Mouse (Mus musculus) liver, embryonic 14.5 days (tissue): ENCODE results near the gene Dusp7. TPM values are rescaled to one million over a fixed set of nuclear protein-coding genes. Genes with fewer than 3 reads are reported as not detected.

Experiments used
- ATAC-seq: fragments of 200-750 bp; cut with Nextera tagmentation; 2 replicates; pipeline ENCODE4 v1.8.0; 2017; ENCODE audit warnings: moderate number of reproducible peaks, mild to moderate bottlenecking, moderate library complexity; ENCODE audit not compliant: insufficient read depth
- DNase-seq, 3 experiments: peaks; one replicate each; pipeline ENCODE4 v3.0.0-alpha.2; 2012 to 2013; ENCODE audit warnings: low read depth in 3 of 3, low spot score in 3 of 3
- H3K27ac ChIP-seq: fragments of 300-500 bp; sonication (generic); 2 replicates; pipeline ENCODE4 v1.5.1; 2014; ENCODE audit warnings: moderate library complexity, mild to moderate bottlenecking, control low read depth, inconsistent platforms
- H3K27me3 ChIP-seq: fragments of 300-500 bp; sonication (generic); 2 replicates; pipeline ENCODE4 v1.6.1; 2014; ENCODE audit warnings: mild to moderate bottlenecking, low read length, moderate library complexity; ENCODE audit not compliant: control insufficient read depth, insufficient read depth
- H3K36me3 ChIP-seq: fragments of 300-500 bp; sonication (generic); replicated peaks from 2 replicates; pipeline ENCODE4 v1.6.1; 2014; ENCODE audit warnings: low read depth; ENCODE audit not compliant: control insufficient read depth, insufficient read depth
- H3K4me1 ChIP-seq, 2 experiments: fragments of 200-500 bp in 1 of 2; fragments of 300-500 bp in 1 of 2; sonication (generic) in 1 of 2; replicated peaks; 2 replicates each; pipeline ENCODE4 v1.6.1; 2012 to 2014; ENCODE audit warnings: antibody characterized with exemption in 1 of 2, inconsistent platforms in 1 of 2, low read length in 1 of 2; ENCODE audit not compliant: control insufficient read depth in 2 of 2, insufficient read depth in 2 of 2
- H3K4me2 ChIP-seq: fragments of 300-500 bp; sonication (generic); 2 replicates; pipeline ENCODE4 v1.6.1; 2014; ENCODE audit warnings: low read depth, mild to moderate bottlenecking, control low read depth, moderate library complexity
- H3K4me3 ChIP-seq, 2 experiments: fragments of 200-500 bp in 1 of 2; fragments of 300-500 bp in 1 of 2; sonication (generic) in 1 of 2; 2 replicates each; pipeline ENCODE4 v1.5.1; 2012 to 2014; ENCODE audit warnings: low read depth in 2 of 2, low read length in 2 of 2, mild to moderate bottlenecking in 2 of 2, control low read depth in 1 of 2, inconsistent platforms in 1 of 2, moderate library complexity in 1 of 2; ENCODE audit not compliant: insufficient read depth in 1 of 2
- H3K9ac ChIP-seq: fragments of 300-500 bp; sonication (generic); replicated peaks from 2 replicates; pipeline ENCODE4 v1.6.1; 2014; ENCODE audit warnings: mild to moderate bottlenecking, control low read depth, moderate library complexity
- H3K9me3 ChIP-seq: fragments of 300-500 bp; sonication (generic); 2 replicates; pipeline ENCODE4 v1.6.1; 2016; ENCODE audit warnings: low read length, mixed read lengths; ENCODE audit not compliant: control insufficient read depth
- CTCF ChIP-seq: IDR thresholded peaks from 2 replicates; pipeline ENCODE4 v1.5.1; 2016; ENCODE audit warnings: antibody characterized with exemption, low read depth, control low read depth
- EP300 ChIP-seq: IDR thresholded peaks from 2 replicates; pipeline ENCODE4 v1.6.1; 2016; ENCODE audit warnings: antibody characterized with exemption, low read depth
- WGBS: fragments of 180-500 bp; shearing (Covaris S2); extraction: QIAGEN DNeasy Blood & Tissue Kit; methylation state at CpG from one replicate; pipeline ENCODE4 v1.1.7; 2014; ENCODE audit not compliant: insufficient replicate concordance; 5-methylcytosine and 5-hydroxymethylcytosine counted together
- polyA plus RNA-seq, 2 experiments: library from polyadenylated mRNA; depleted of rRNA in 1 of 2; stranded (reverse) in 1 of 2; unstranded in 1 of 2; fragments of >200 nt; fragmentation: Nextera tagmentation in 1 of 2; extraction: Ambion mirVana in 1 of 2; gene quantifications; 2 replicates each; pipeline versions ENCODE4 v1.2.1 to v1.2.3; 2012 to 2014

Gene Dusp7
- polyA plus RNA-seq, 2 experiments, result 4.4 to 8.2 TPM

- H3K27me3 ChIP-seq, result no peaks in the 10 kb centered on the region; the same call in 1 of the 2 replicates
- TF ChIP-seq CTCF, result no peak
- no peaks in the 10 kb centered on the region for H3K9me3 ChIP-seq
- H3K4me2 ChIP-seq, result peak overlapping the region; percentile 57
- peaks cover 13 to 25% of the 10 kb centered on the region in 2 experiments for H3K4me1 ChIP-seq
- no peak overlapping the region for H3K9ac ChIP-seq
- H3K27ac ChIP-seq, result no peak overlapping the region
- DNase-seq, result no peak
- no peaks in the 10 kb centered on the region for H3K36me3 ChIP-seq
- 84% methylated on average over 3 of the region's 3 CpGs for WGBS
- H3K4me3 ChIP-seq, result no peak overlapping the region
- ATAC-seq, result no peak
These were observed 43.8 kb downstream of the Dusp7 start for GRCm38 (mm10) chr9:106412210-106412609.

DNA sequence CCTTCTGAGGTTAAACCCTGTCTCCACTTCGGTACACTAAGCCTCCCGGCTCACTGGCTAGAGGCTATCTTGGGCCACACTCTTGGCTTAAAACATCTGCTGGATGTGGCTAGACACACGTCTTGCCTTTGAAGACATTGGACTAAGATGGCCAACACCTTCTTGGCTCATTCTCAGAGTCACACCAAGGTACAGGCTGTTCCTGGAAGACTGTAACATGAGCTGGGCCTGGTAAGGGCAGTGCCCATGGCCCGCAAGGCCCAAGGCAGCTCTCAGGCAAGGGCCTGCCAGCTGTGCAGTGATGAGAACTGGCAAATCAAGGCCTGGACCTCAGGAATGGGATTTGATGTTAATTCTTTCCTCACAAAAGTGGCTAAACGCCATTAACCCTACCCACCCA lies 45.2 kb downstream of the Dusp7 start:
- WGBS, result 75% methylated on average over 5 of the region's 5 CpGs
- no peak for DNase-seq
- Histone ChIP-seq H3K4me1 (peaks cover 13 to 25% of the 10 kb centered on the region in 2 experiments), H3K27me3 (peaks cover 8% of the 10 kb centered on the region), H3K9ac (no peak overlapping the region), H3K4me2 (no peak overlapping the region), H3K9me3 (no peaks in the 10 kb centered on the region), H3K27ac (no peak overlapping the region), H3K4me3 (no peak overlapping the region), H3K36me3 (no peaks in the 10 kb centered on the region)
- ATAC-seq, result no peak
- no peak for TF ChIP-seq CTCF
- TF ChIP-seq EP300, result no peak

GRCm38 (mm10) chr9:106416826-106417225 lies 48.4 kb downstream of the Dusp7 start:
- peaks cover 3 to 8% of the 10 kb centered on the region in 2 experiments for H3K4me1 ChIP-seq
- no peak overlapping the region for H3K4me3 ChIP-seq
- ATAC-seq (no peak), DNase-seq (no peak)
- TF ChIP-seq CTCF (no peak), EP300 (no peak)
- no peak overlapping the region for H3K4me2 ChIP-seq
- peaks cover 15% of the 10 kb centered on the region for H3K27me3 ChIP-seq
- H3K27ac ChIP-seq, result no peak overlapping the region
- H3K36me3 ChIP-seq, result no peaks in the 10 kb centered on the region
- no peak overlapping the region for H3K9ac ChIP-seq
- H3K9me3 ChIP-seq, result no peaks in the 10 kb centered on the region
- 66% methylated on average over 6 of the region's 6 CpGs for WGBS

- WGBS, result 16% methylated on average over 29 of the region's 29 CpGs
- Histone ChIP-seq H3K4me1 (no peaks in the 10 kb centered on the region), H3K9me3 (no peaks in the 10 kb centered on the region), H3K4me2 (peak overlapping the region; percentile 16; the same call in 1 of the 2 replicates), H3K9ac (no peak overlapping the region), H3K36me3 (no peaks in the 10 kb centered on the region), H3K27ac (no peak overlapping the region), H3K4me3 (no peak overlapping the region), H3K27me3 (peaks cover 15% of the 10 kb centered on the region)
- ATAC-seq (no peak), DNase-seq (no peak)
- TF ChIP-seq CTCF, result no peak; the same call in 1 of the 2 replicates
These were observed 49.6 kb downstream of the Dusp7 start for GRCm38 (mm10) chr9:106417841-106418625.

- Histone ChIP-seq H3K4me3 (no peak overlapping the region), H3K4me2 (no peak overlapping the region), H3K9me3 (no peaks in the 10 kb centered on the region), H3K4me1 (no peaks in the 10 kb centered on the region), H3K36me3 (no peaks in the 10 kb centered on the region), H3K27ac (no peak overlapping the region), H3K9ac (no peak overlapping the region), H3K27me3 (peaks cover 15% of the 10 kb centered on the region)
- DNase-seq (no peak), ATAC-seq (no peak)
- no peak for TF ChIP-seq CTCF
- TF ChIP-seq EP300, result no peak
- WGBS, result 0% methylated on average over 2 of the region's 2 CpGs
These were observed 52.2 kb downstream of the Dusp7 start for GRCm38 (mm10) chr9:106420608-106421007.
